Mouse (Mus musculus): ENCODE data around the gene 2410015M20Rik. TPM values are rescaled to one million over a fixed set of nuclear protein-coding genes. Genes with fewer than 3 reads are reported as not detected.

2410015M20Rik gene
- 100 to 1,000 TPM in 1 of 2 experiments, 10 to 100 TPM in 1; 91.5 to 106 TPM for total RNA-seq (2023)

DNA sequence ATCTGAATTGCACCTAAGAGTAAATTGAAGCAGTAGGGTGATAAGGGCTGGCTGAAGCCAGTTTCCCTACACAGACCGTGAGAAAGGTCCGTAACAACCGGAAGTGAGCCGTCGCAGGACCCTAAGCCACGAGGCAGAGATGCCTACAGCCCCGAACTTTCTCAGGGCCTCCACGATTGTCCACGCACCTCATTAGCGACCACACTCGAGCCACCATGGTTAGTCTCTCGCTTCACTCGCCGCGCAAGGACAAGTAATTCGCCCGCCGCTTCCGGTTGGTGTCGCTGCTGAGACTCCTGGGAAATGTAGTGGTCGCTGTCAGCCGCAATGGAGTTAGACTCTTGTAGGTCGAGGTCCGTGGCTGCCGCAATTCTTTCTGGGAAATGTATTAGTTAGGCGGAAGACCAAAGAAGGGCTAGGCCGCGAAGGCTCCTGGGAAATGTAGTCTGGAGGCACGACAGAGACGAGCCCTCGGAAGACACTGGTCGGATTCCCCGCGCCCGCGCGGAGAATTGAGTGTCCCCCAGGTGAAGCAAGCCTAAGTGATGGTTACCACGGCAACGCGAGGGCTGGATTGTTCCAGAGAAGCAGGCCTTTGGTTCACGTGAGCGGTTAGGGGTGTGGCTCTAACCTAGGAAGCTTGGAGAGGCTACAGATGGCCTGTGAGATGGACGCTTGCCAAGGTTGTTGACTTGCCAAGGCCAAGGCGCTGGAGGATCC, at the start of gene 2410015M20Rik:
Gene 2410015M20Rik (minus strand): TSS at position 320 of the 720 bp plus-strand sequence.

DNA sequence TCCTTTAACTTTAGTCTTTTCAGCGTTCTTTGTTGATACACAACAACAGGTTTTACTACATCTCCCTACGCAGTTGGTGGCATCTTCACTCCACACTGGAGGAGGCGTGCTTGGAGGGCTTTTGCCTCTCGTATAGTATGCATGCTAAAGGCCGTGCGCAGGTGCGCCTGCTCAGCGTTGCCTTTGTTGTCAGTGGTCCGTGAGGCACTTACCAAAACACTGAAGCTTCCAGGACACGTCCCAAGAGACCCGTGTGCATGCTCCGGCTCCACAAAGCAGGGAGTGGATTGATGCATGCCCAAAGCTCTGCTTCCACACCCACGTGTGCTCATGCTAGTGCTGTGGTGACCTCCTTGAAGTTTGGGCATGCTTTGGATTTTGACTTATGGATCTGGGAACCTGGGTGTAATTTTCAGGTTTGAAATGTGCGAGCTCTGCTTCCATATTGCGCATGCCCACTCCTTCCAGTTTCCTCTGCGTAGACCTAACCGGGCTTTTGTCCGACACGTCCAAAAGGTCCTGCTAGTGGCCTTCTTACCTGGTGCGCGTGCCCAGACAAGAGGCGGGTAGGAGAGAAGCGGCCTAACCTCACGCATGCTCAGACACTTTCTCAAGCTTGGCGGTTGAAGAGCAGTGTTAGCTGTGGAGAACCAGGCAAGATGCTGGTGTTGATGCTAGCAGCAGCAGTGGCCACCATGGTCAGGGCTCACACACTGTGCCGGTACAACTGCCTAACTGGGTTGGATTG, 18.1 kb upstream of the 2410015M20Rik start, which contains the start of gene Catsperd:
Gene Catsperd (plus strand): TSS at position 614 of the 748 bp plus-strand sequence.

DNA sequence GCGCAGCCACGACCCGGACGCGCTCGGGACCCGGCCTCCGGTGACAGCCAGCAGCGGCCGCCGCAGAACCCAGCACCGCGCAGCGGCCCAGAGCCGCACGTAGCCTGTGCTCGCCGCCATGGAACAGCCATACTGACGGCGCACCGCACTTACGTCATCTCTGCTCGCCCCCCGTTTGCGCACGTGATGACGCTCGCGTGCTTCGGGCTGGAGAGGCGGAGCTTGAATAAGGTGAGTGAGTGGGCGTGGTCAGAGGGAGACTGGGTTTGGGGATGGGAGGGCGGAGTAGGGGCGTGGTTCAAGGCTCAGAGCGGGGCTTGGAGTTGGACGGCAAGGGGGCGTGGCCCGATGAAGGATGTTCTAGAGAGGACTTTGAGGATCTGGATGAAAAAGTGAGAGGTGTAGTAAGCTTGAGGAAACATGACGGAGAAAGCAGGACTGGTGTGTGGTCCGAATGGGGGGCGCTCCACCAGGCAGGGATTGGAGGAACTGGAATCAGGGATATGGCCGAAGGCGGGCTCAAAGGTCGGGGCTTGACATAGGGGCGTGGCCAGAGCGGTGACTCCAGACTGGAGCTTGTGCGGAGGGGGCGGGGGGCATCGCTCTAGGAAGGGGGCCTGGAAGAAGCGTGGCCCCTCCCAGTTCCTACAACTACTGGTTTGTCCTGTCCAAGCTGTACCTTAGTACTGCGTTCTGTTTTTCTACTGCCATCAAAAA, 17.3 kb upstream of the 2410015M20Rik start, which contains the start of gene Lonp1:
Gene Lonp1 (minus strand): TSS at position 134 of the 717 bp plus-strand sequence.

DNA sequence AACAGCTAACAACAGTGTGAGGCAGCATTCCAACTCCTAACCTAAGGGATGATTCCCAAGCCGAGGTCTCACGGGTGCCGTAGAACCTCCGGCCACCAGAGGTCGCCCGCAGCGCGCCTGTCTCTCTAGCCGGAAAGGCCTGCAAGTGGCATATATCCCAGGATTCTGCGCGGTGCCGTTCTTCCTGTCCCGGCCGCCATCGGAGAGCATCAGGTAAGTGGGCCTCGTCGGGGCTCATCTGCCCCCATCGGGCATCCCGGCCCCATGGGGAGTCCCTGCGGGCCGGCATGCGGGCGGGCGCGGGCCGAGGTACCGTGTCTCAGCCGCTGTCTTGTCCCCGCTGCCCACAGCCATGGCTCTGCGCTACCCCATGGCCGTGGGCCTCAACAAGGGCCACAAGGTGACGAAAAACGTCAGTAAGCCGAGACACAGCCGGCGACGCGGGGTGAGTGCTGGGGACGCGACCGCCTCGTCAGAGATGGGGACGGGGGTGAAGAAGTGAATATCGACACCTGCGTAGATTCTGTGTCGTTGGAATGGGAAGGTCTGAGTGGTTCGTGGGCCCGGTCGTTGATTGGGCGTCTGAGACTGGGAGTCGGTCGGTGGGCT, 3.8 kb upstream of the 2410015M20Rik start, which contains the start of gene Rpl36:
Gene Rpl36 (plus strand): TSS at position 181 of the 609 bp plus-strand sequence.

GRCm38 (mm10) chr17:56584257-56585130, 25.1 kb downstream of the 2410015M20Rik start, which contains the start of the genes Safb2 and Safb:
Gene Safb2, minus strand, starts transcription at chr17:56584585.
Gene Safb, plus strand, starts transcription at chr17:56584825.

Other genes starting within 250 kb of the 2410015M20Rik start
- 10 to 100 TPM; 15.0 to 15.7 TPM for gene Ptprs, start 133.3 kb downstream of the 2410015M20Rik start, total RNA-seq (2023)
- not detected for gene Znrf4, start 97.3 kb downstream of the 2410015M20Rik start, total RNA-seq (2023)
- 10 to 100 TPM; 12.4 to 13.1 TPM for gene Gm20219, start 55.4 kb downstream of the 2410015M20Rik start, total RNA-seq (2023)
- 100 to 1,000 TPM; 496 to 594 TPM for gene Safb2, start 25.2 kb downstream of the 2410015M20Rik start, total RNA-seq (2023)
- gene Safb, start 24.9 kb downstream of the 2410015M20Rik start, total RNA-seq (2023) = 100 to 1,000 TPM; 265 to 320 TPM
- 1,000 to 10,000 TPM; 1,417 to 1,463 TPM for gene Rpl36, start 3.6 kb upstream of the 2410015M20Rik start, total RNA-seq (2023)
- 10 to 100 TPM; 51.5 to 54.6 TPM for gene Lonp1, start 17.1 kb upstream of the 2410015M20Rik start, total RNA-seq (2023)
- under 1 TPM in 1 of 2 experiments, not detected in 1; 0.49 TPM for gene Catsperd, start 18.4 kb upstream of the 2410015M20Rik start, total RNA-seq (2023)
- 100 to 1,000 TPM; 108 to 112 TPM for gene Ranbp3, start 63.5 kb upstream of the 2410015M20Rik start, total RNA-seq (2023)
- gene Ndufa11, start 108.0 kb upstream of the 2410015M20Rik start, total RNA-seq (2023) = 10 to 100 TPM; 62.9 to 66.3 TPM
- 10 to 100 TPM; 11.7 to 14.8 TPM for gene Vmac, start 108.3 kb upstream of the 2410015M20Rik start, total RNA-seq (2023)
- gene Nrtn, start 147.8 kb upstream of the 2410015M20Rik start, total RNA-seq (2023) = not detected
- gene Dus3l, start 155.0 kb upstream of the 2410015M20Rik start, total RNA-seq (2023) = 10 to 100 TPM; 83.2 to 86.6 TPM
- 1 to 10 TPM in 1 of 2 experiments, under 1 TPM in 1; 0.65 to 1.7 TPM for gene Prr22, start 160.5 kb upstream of the 2410015M20Rik start, total RNA-seq (2023)
- 10 to 100 TPM in 1 of 2 experiments, 1 to 10 TPM in 1; 7.3 to 12.0 TPM for gene Rfx2, start 221.2 kb upstream of the 2410015M20Rik start, total RNA-seq (2023)

Measured in B cell, adult 67 days (primary cell).